Mouse (Mus musculus) ES-E14 (cell line): Measurements from ENCODE around the gene Cdk15. TPM values are rescaled to one million over a fixed set of nuclear protein-coding genes. Genes with fewer than 3 reads are reported as not detected.

Experiments
- DNase-seq: peaks from one replicate; pipeline ENCODE4 v3.0.0-alpha.2; 2013; ENCODE audit warnings: low read depth, low spot score
- H3K27ac ChIP-seq: 2 replicates; pipeline ENCODE4 v1.5.1; 2012; ENCODE audit warnings: low read depth, mild to moderate bottlenecking, low read length, moderate library complexity, mixed read lengths; ENCODE audit not compliant: poor library complexity, insufficient read depth, severe bottlenecking
- H3K36me3 ChIP-seq: 2 replicates; pipeline ENCODE4 v1.6.1; 2012; ENCODE audit warnings: mild to moderate bottlenecking, low read length, moderate library complexity, mixed read lengths; ENCODE audit not compliant: control insufficient read depth, poor library complexity, insufficient read depth, severe bottlenecking
- H3K4me1 ChIP-seq, 2 experiments: fragments of 150-350 bp in 1 of 2; sonication (generic) in 1 of 2; 2 replicates each; pipeline ENCODE4 v1.6.1; 2012; ENCODE audit warnings: low read length in 2 of 2, mild to moderate bottlenecking in 1 of 2, mixed read lengths in 1 of 2; ENCODE audit not compliant: control insufficient read depth in 2 of 2, insufficient read depth in 2 of 2, poor library complexity in 1 of 2
- H3K4me3 ChIP-seq, 2 experiments: fragments of 150-350 bp in 1 of 2; sonication (generic) in 1 of 2; 2 replicates each; pipeline ENCODE4 v1.5.1; 2012; ENCODE audit warnings: low read length in 2 of 2, low read depth in 1 of 2, mild to moderate bottlenecking in 1 of 2, mixed read lengths in 1 of 2; ENCODE audit not compliant: insufficient read depth in 1 of 2, poor library complexity in 1 of 2, severe bottlenecking in 1 of 2
- H3K9ac ChIP-seq: 2 replicates; pipeline ENCODE4 v1.6.1; 2012; ENCODE audit warnings: low read depth, mild to moderate bottlenecking, low read length, mixed read lengths; ENCODE audit not compliant: poor library complexity, insufficient read depth, severe bottlenecking
- H3K9me3 ChIP-seq: fragments of 150-350 bp; sonication (generic); 2 replicates; pipeline ENCODE4 v1.6.1; 2012; ENCODE audit warnings: low read depth, mild to moderate bottlenecking, low read length; ENCODE audit not compliant: control insufficient read depth, insufficient read depth
- CHD2 ChIP-seq: IDR thresholded peaks from 2 replicates; pipeline ENCODE4 v1.6.1; 2014; ENCODE audit warnings: mild to moderate bottlenecking, low read depth, low read length, inconsistent platforms
- HCFC1 ChIP-seq: IDR thresholded peaks from 2 replicates; pipeline ENCODE4 v1.6.1; 2012; ENCODE audit warnings: low read length, inconsistent platforms, borderline replicate concordance; ENCODE audit not compliant: insufficient read depth
- MAFK ChIP-seq: IDR thresholded peaks from 2 replicates; pipeline ENCODE4 v1.6.1; 2014; ENCODE audit warnings: mild to moderate bottlenecking, low read depth, low read length, inconsistent platforms; ENCODE audit not compliant: insufficient read depth
- ZC3H11A ChIP-seq: IDR thresholded peaks from 2 replicates; pipeline ENCODE4 v1.6.1; 2012; ENCODE audit warnings: low read depth, mild to moderate bottlenecking, inconsistent platforms, low read length, borderline replicate concordance
- ZNF384 ChIP-seq: IDR thresholded peaks from 2 replicates; pipeline ENCODE4 v1.6.1; 2012; ENCODE audit warnings: low read depth, low read length, inconsistent platforms
- in situ Hi-C, 2 experiments: fragments of 600-800 bp; cut with MboI; formaldehyde crosslinking; loops; one replicate each; pipeline ENCODE4 v1.15.1; 2025; ENCODE audit warnings: low sequenced_read_pairs in 2 of 2, inconsistent platforms in 1 of 2; ENCODE audit not compliant: unreplicated experiment in 2 of 2
- total RNA-seq: library from RNA; depleted of rRNA; stranded (reverse); fragments of 300-350 nt; gene quantifications from 2 replicates; pipeline ENCODE4 v1.2.3, GENCODE M21; 2012

Cdk15 gene
- total RNA-seq, 1 experiment, result 0.58 TPM

DNA sequence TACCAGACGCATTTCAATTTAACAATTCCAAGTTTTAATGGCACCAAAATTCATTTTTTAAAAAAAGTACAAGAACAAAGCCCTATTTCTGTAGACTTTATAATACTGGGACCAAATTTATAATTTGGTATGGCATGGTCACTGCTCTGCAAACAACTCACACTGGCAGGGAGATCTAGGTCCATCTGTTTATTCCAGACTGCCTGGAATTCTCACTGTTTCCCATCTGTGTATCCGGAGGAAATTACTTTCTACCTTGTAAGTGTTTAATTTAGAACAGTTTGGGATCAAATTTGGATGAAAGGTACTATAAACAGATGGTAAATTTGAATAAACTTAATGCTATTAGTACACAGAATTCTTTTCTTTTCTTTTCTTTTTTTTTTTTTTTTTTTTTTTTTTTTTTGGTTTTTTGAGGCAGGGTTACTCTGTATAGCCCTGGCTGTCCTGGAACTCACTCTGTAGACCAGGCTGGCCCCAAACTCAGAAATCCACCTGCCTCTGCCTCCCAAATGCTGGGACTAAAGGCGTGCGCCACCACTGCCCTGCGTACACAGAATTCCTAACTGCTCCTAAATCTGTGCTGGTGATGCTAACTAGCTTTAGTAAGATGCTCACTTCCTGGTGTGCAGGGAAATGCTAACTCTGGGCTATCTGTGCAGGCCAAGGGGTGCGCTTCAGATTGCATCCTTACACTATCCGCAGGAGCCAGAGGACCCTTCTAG, 34.4 kb upstream of the Cdk15 start:
- Histone ChIP-seq H3K9ac (no peak overlapping the region), H3K4me1 (no peaks in the 10 kb centered on the region), H3K27ac (no peak overlapping the region), H3K9me3 (no peaks in the 10 kb centered on the region), H3K4me3 (no peak overlapping the region), H3K36me3 (peaks cover 2% of the 10 kb centered on the region; the same call in 1 of the 2 replicates)
- in situ Hi-C loops, result no loop called here
- TF ChIP-seq ZC3H11A, result no peak
- no peak for TF ChIP-seq ZNF384
- TF ChIP-seq MAFK, result no peak
- TF ChIP-seq HCFC1, result no peak
- no peak for TF ChIP-seq CHD2
- DNase-seq, result no peak

DNA sequence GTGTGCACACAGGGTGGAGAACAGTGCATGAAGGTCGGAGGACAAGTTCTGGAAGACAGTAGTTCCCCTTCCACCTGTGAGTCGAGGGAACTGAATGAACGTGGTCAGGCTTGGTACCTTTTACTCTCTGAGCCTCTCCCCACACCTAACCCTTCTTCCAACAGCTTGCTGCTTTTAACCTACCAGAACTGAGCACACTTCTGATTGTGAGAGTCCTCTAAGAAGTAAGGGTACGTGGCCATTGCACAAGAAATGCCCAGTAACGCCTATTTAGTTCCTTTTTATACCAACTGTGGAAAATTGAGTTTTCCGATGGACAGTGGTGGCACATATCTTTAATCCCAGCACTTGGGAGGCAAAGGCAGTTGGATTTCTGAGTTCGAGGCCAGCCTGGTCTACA, 28.2 kb upstream of the Cdk15 start:
- in situ Hi-C loops, result no loop called here
- H3K4me1 ChIP-seq, result no peaks in the 10 kb centered on the region
- H3K9ac ChIP-seq, result no peak overlapping the region
- H3K9me3 ChIP-seq, result no peaks in the 10 kb centered on the region
- H3K27ac ChIP-seq, result no peak overlapping the region
- no peak for DNase-seq
- TF ChIP-seq HCFC1 (no peak), ZC3H11A (no peak), MAFK (no peak), CHD2 (no peak), ZNF384 (no peak)
- H3K36me3 ChIP-seq, result no peaks in the 10 kb centered on the region; the same call in 1 of the 2 replicates
- H3K4me3 ChIP-seq, result no peak overlapping the region

DNA sequence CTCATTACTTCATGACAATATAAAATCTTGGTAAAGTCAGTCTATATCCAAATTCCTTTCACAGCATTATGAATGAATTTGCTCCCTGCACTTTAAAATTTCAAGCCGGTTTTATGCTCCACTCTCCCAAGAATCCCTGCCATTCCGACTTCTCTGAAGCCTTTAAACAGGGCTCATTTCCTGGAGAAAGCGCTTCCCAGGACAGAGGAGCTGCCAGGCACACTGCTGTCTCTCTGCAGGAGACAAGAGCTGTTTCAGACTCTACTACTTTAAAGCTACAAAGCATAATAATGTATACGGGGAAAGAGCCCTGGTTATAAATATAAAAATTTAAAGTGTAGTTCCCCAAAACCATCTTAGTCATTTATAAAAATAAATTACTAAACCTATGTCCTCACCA, 27.5 kb upstream of the Cdk15 start:
- no peaks in the 10 kb centered on the region for H3K4me1 ChIP-seq
- in situ Hi-C loops, result no loop called here
- no peak for TF ChIP-seq CHD2
- TF ChIP-seq MAFK, result no peak
- TF ChIP-seq ZNF384, result no peak
- no peak for TF ChIP-seq ZC3H11A
- TF ChIP-seq HCFC1, result no peak
- H3K9me3 ChIP-seq, result no peaks in the 10 kb centered on the region
- no peak for DNase-seq
- H3K9ac ChIP-seq, result no peak overlapping the region
- H3K36me3 ChIP-seq, result no peaks in the 10 kb centered on the region; the same call in 1 of the 2 replicates
- H3K4me3 ChIP-seq, result no peak overlapping the region
- H3K27ac ChIP-seq, result no peak overlapping the region

DNA sequence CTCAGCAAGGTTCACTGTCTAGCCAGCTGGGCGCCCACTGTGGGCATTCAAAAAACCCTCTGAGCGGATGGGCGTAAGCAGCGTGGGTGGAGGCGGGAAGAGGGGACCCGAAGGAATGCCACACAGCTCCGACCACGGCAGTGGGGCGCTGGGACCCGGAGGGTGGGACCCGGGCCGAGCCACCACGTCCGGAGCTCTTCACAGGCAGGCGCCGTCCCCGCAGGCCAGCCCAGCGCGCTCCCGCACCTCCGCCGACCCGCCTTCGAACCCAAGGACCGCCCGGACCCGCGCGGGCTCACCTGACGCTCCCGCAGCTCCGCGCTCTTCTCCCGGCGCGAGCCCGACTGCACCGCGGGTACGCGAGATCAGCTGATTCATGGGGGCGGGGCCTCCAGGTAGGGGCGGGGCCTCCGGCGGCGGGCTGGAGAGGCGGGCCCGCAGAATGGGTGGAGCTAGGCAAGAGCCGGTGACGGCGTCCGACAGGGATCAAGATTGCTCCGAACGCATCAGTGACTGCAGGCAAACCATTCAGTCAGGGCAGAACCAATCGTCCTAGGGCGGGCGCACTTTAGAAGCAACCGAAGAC, 19.8 kb upstream of the Cdk15 start, which contains the start of gene Als2:
Gene Als2 (minus strand): TSS at position 376 of the 586 bp plus-strand sequence.
- Histone ChIP-seq H3K9ac (peak within 1 kb of the TSS; percentile 85), H3K4me3 (peak within 1 kb of the TSS; percentile 76 to 81), H3K9me3 (no peaks in the 10 kb centered on the region), H3K4me1 (peaks cover 0 to 3% of the 10 kb centered on the region in 2 experiments; a peak in 1 of 4 replicates), H3K27ac (peak within 1 kb of the TSS; percentile 42; the same call in 1 of the 2 replicates), H3K36me3 (no peaks in the 10 kb centered on the region)
- TF ChIP-seq HCFC1 (0 out of 2 replicates have a peak, but pooled peaks have one; percentile 8), CHD2 (no peak), MAFK (no peak), ZC3H11A (no peak), ZNF384 (no peak)
- DNase-seq, result peak; percentile 94
- in situ Hi-C loops, result no loop called here
